Mouse (Mus musculus) A20 (cell line): ENCODE measurements at regions not wholly inside any gene's neighbourhood (a gene's known extent, or its start where the extent isn't known, plus 50 kb on each side); places are given as distances from the start of the nearest gene placed in this dataset.

Source experiments
- DNase-seq: peaks from one replicate; pipeline ENCODE4 v3.0.0-alpha.2; 2011; ENCODE audit warnings: low read depth, low spot score

DNA sequence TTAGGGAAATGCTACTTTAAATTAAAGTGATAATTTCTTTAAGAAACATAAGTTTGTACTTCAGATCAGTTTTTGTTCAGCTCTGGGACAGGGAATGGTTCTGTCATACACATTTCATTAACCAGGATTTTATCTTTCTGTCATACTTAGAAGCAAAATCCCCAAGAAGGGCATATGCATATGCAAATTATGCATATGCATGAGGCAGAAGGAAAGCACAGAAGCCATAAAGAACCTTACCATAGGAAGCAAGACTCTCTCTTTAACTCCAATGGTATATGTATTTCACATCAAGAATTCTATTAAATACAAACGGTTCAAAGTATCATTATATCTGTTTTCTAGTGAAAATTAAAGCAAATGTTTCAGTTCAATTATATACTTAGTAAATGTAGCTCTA is 381.5 kb downstream of the Kcnj3 start:
- DNase-seq = no peak

DNA sequence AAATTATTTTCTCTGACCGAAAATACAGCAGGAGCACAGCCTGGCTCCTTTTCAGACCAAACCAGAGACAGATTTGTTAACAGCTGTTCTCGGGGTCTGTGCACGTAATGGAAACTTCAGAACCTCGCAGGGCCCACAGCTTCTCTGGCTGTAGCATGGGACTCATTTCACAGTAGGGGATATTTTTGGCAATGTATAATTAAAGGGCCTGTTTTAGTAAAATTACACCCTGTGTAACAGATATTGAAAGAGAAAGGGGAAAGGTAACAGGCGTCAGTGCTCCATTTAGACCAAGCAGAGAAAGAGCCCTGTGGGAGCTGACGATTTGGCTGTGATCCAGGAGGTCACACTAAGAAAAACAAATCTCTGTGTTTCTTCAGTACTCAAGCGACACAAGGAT is 382.4 kb downstream of the Kcnj3 start:
- peak; percentile 79 for DNase-seq

DNA sequence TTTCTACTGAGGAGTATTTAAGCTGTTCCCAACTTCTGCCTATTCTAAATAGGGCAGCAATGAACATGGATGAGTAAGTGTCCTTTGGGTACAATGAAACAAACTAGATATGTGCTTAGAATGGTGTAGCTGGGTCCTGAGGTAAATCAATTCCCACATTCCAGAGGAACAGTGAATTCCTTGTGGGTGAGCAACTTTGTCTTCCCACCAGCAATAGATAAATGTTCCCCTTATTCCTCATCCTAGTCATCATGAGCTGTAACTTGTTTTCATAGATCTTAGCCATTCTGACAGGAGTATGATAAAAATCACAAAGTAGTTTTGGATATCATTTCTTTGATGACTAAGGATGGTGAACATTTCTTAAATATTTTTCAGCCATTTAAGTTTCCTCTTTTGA is 387.0 kb downstream of the Kcnj3 start:
- DNase-seq = no peak

DNA sequence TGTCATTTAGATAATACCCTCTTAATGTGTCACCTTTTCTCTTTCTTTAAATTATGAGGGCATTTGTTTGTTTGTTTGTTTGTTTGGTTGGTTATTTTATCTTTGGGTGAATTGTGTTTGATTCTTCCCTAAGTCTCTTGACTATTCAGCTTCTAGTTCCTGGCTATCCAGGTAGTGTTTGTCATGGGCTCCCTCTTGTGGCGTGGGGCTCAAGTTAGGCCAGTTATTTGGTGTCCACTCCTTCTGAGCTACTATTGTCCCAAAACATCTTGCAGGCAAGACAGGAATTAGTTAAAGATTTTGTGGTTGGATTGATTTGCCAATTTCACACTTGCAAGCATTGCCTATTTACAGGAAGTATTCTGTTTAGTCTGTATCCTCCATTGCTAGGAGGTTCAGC is 405.8 kb downstream of the Kcnj3 start:
- peak; percentile 53 for DNase-seq

DNA sequence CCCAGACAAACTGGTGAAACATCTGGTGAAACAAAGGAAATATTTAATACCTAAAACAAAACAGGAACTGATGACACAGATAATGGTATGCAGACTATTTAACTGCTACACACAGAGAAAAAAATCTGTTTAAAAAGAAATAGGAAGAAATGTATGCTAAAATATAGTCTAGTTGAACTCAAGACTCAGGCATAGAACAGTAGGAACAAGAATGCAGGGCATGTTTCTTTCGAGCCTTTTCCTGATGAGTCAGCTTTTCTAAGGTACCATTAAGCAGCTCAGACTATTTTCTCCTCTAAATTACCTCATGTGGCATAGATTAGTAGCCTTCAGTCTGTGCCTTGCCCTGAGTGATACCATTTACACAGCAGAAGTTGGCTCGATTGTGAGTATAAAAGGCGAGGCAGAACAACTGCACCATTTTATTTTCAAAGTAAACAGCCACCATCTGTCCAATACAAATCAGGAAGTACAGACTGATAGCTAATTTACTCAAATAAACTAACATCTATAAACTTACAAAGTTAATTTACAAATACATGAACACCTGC is 411.1 kb downstream of the Kcnj3 start:
- peak; percentile 31 for DNase-seq

DNA sequence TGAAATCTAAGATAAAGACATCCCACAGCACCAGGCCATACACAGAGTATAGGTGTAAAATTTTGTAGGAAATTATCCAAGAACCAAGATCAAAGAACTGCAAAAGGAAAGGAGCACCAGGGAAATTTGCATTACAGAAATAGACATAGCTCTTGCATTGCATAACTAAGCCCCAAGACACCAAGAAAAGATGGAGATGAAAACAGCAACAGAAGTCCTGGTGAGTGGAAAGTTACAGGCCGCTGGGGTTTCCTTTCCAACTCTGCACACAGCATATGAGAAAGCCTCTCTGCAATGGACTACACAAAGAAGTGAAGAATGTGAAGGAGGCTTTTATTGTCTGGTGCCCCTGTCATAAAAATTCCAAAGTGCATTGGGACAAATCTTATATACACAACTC is 426.7 kb downstream of the Kcnj3 start:
- no peak for DNase-seq

DNA sequence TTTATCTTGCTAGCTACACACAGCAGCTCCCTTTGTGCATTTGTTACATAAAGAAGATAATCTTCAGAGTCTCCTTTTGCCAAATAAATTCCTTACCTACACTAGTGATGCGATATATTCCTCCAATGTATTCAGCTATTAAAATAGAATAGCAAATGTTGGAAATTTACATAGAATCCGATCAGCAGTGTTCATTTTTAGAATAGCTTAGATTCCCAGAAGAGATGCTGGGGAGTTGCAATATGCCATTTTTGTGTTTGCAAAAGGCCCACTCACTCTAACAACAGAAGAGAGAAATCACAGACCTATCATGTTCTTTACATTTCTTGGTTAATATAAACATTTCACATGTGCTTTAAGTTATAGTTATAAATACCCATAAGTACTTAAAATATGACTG is 454.2 kb downstream of the Kcnj3 start:
- no peak for DNase-seq

DNA sequence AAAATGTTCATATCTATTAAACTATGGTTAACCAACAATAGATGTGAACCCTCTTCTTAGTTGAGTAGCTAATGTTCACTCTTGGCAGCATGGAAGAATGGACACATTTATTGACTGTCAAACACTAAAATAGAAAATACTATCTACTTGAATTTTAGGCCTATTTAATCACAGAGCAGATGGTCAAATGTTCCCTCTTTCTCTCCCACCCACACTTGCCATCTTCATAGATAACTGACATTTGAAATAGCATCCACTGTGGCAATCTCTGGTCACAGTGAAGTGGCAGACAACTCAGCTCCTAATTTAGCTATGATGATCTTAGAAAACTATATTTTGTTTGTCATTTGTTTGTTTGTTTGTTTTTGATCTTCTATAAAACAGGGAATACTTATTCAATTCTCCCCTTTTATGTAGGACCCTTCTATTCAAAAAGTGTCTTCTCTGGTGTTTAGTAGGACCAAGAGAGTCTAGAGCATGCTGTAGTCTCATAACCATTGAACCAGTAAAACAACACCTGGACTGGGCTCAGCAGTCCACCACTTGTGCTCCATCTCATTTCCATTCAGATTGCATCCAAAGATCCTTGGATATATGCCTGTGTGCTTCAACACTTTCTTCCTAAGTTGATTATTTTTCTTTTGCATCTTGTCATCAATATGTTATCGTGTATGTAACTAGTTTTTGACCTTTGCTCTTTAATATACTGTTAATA is 457.2 kb downstream of the Kcnj3 start:
- DNase-seq = no peak

DNA sequence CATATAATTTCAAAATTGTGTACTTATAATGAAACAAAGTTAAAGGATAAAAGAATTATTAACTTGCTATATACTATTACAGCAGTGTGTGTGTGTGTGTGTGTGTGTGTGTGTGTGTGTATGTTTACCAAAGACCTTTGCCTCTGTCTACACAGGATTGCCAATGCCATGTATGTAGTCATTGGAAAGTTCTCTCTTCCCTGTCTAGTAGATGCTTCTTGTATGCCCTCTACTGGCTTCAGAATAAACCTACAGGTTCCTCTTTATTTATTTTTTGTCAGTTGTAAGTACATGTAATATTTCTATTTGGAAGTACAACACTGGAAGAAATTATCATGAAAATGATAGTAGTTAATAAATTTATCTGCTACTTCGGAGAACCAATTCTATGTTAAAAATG is 484.5 kb downstream of the Kcnj3 start:
- peak; percentile 22 for DNase-seq
